Mouse (Mus musculus): ENCODE data around the gene Akr1cl.

Gene Akr1cl

DNA sequence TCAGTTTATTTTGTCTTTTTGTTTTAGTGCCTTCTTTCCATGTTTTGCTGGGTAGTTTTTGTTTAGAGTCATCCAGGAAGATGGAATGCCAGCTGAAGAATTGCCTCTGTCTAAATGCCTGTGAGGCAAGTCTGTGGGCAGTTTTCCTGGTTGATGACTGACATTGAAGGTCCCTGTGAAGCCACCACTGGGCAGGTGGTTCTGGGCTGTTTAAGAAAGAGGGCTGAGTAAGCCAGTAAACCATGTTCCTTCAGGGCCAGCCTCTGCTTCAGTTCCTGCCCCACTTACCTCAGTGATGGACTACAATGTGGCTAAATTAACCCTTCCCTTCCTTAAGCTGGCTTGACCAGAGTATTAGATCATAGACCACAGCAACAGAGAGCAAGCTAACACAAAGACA lies 44.4 kb downstream of the Akr1cl start:
- DNase-seq (ENCODE audit: low spot score) = no peak

- peak; percentile 92 for DNase-seq (ENCODE audit: low spot score)
Measured at GRCm38 (mm10) chr1:64986120-64986519, 46.4 kb downstream of the Akr1cl start.

DNA sequence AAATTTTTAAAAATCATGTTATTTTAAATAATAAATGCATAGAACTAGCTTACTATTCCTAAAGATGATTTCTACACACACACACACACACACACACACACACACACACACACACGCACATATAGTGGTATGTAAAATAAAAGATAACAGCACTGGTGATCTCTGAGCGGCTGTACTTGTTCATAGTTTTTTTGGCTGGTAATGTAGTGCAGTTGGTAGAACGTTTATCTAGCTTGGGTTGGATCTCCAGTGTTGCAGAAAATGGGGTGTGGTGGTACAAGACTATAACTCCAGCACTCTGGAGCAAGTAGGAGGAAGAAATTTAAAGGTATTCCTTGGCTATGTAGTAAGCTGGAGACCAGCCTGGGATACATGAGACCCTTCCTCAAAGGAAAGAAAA lies 49.3 kb downstream of the Akr1cl start:
- DNase-seq (ENCODE audit: low spot score) = no peak

- DNase-seq (ENCODE audit: low spot score) = peak; percentile 48
Measured at GRCm38 (mm10) chr1:64978321-64978799, 54.2 kb downstream of the Akr1cl start.

- peak; percentile 90 for DNase-seq (ENCODE audit: low spot score)
Measured at GRCm38 (mm10) chr1:64975346-64975745, 57.2 kb downstream of the Akr1cl start.

DNA sequence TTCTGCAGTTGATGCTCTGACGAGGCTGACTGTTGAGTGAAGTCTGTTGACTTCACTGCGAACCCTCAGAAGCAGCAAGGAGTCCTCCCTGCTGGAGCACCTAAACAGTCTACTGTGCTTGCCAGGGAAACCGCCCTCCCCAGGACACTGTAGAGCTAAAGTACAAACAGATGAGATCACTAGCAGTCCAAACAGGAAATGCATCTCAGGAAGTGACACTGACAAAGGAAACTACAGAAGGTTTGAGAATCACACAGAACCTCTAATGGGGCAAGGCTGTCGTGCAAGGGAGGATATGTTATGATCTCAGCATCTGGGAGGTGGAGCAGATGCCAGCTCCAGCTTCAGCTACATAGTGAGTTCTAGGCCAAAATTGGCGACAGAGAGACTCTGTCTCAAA lies 61.9 kb downstream of the Akr1cl start:
- no peak for DNase-seq (ENCODE audit: low spot score)

Data from retina, embryonic 14.5 days (tissue).